Mouse (Mus musculus): ENCODE results near the gene Hdac1. TPM values are rescaled to one million over a fixed set of nuclear protein-coding genes. Genes with fewer than 3 reads are reported as not detected.

Hdac1 gene
- polyA plus RNA-seq, 1 experiment = 96.7 TPM

GRCm38 (mm10) chr4:129476047-129476446 is 66.5 kb downstream of the Hdac1 start:
- no peak overlapping the region for H3ac ChIP-seq (ENCODE audit: control insufficient read depth, insufficient read length, low read depth)
- no peak for TF ChIP-seq CEBPB (IDR thresholded peaks at IDR 0.05; ENCODE audit: low read depth)
- no peak for TF ChIP-seq USF1 (IDR thresholded peaks at IDR 0.05; ENCODE audit: low read depth)
- no peak for TF ChIP-seq FOSL1 (IDR thresholded peaks at IDR 0.05; ENCODE audit: insufficient read depth, low read length, poor library complexity, severe bottlenecking)
- TF ChIP-seq MYOG (IDR thresholded peaks at IDR 0.05; ENCODE audit: control insufficient read depth, extremely low read depth, insufficient read length) = no peak
- no peak for TF ChIP-seq MYOD1 (IDR thresholded peaks at IDR 0.05; ENCODE audit: control insufficient read depth, insufficient read length, low read depth)
- no peak for TF ChIP-seq MAX (IDR thresholded peaks at IDR 0.05)
- TF ChIP-seq CTCF (IDR thresholded peaks at IDR 0.05; ENCODE audit: control insufficient read depth, insufficient read depth, insufficient read length) = no peak
- H3K27me3 ChIP-seq (ENCODE audit: control insufficient read depth, insufficient read depth, insufficient read length) = no peaks in the 10 kb centered on the region
- no peak overlapping the region for H3K4me3 ChIP-seq (ENCODE audit: insufficient read depth, poor library complexity, severe bottlenecking)
- no peaks in the 10 kb centered on the region for H3K79me3 ChIP-seq (ENCODE audit: low read depth)
- peaks cover 24% of the 10 kb centered on the region for H3K36me3 ChIP-seq (ENCODE audit: control insufficient read depth, insufficient read depth)
- no peaks in the 10 kb centered on the region for H3K79me2 ChIP-seq (ENCODE audit: control insufficient read depth, insufficient read depth)

Small RNA genes lying within 50 kb of the gene (microRNA-seq; reads per million reads assigned to microRNA genes)
- gene Mir8119 (ENCODE audit: borderline microRNAs expressed) = not detected

Other genes with a start within 250 kb of the Hdac1 start
- 195 TPM for gene Rbbp4, start 207.3 kb downstream of the Hdac1 start, polyA plus RNA-seq (2012; fragmentation: generic; extraction: Trizol)
- 31.2 TPM for gene Zbtb8os, start 207.0 kb downstream of the Hdac1 start, polyA plus RNA-seq (2012; fragmentation: generic; extraction: Trizol)
- gene Zbtb8a, start 164.6 kb downstream of the Hdac1 start, polyA plus RNA-seq (2012; fragmentation: generic; extraction: Trizol) = 4.6 TPM
- not detected for gene Zbtb8b, start 101.9 kb downstream of the Hdac1 start, polyA plus RNA-seq (2012; fragmentation: generic; extraction: Trizol)
- gene Bsdc1, start 81.1 kb downstream of the Hdac1 start, polyA plus RNA-seq (2012; fragmentation: generic; extraction: Trizol) = 11.8 TPM
- gene Tssk3, start 51.7 kb downstream of the Hdac1 start, polyA plus RNA-seq (2012; fragmentation: generic; extraction: Trizol) = not detected
- not detected for gene Fam229a, start 51.5 kb downstream of the Hdac1 start, polyA plus RNA-seq (2012; fragmentation: generic; extraction: Trizol)
- gene Marcksl1, start 29.1 kb downstream of the Hdac1 start, polyA plus RNA-seq (2012; fragmentation: generic; extraction: Trizol) = 148 TPM
- gene Lck, start 30.9 kb upstream of the Hdac1 start, polyA plus RNA-seq (2012; fragmentation: generic; extraction: Trizol) = 1.5 TPM
- 0.27 TPM for gene Fam167b, start 35.8 kb upstream of the Hdac1 start, polyA plus RNA-seq (2012; fragmentation: generic; extraction: Trizol)
- gene Eif3i, start 57.9 kb upstream of the Hdac1 start, polyA plus RNA-seq (2012; fragmentation: generic; extraction: Trizol) = 416 TPM
- 218 TPM for gene Tmem234, start 58.0 kb upstream of the Hdac1 start, polyA plus RNA-seq (2012; fragmentation: generic; extraction: Trizol)
- 0.40 TPM for gene Dcdc2b, start 71.5 kb upstream of the Hdac1 start, polyA plus RNA-seq (2012; fragmentation: generic; extraction: Trizol)
- gene Iqcc, start 76.4 kb upstream of the Hdac1 start, polyA plus RNA-seq (2012; fragmentation: generic; extraction: Trizol) = 10.8 TPM
- 7.7 TPM for gene Ccdc28b, start 81.2 kb upstream of the Hdac1 start, polyA plus RNA-seq (2012; fragmentation: generic; extraction: Trizol)
- gene Txlna, start 98.4 kb upstream of the Hdac1 start, polyA plus RNA-seq (2012; fragmentation: generic; extraction: Trizol) = 43.0 TPM
- 23.9 TPM for gene Kpna6, start 130.1 kb upstream of the Hdac1 start, polyA plus RNA-seq (2012; fragmentation: generic; extraction: Trizol)
- 17.0 TPM for gene Tmem39b, start 154.1 kb upstream of the Hdac1 start, polyA plus RNA-seq (2012; fragmentation: generic; extraction: Trizol)
- gene Khdrbs1, start 199.6 kb upstream of the Hdac1 start, polyA plus RNA-seq (2012; fragmentation: generic; extraction: Trizol) = 61.6 TPM